Mouse (Mus musculus) kidney, adult 8-10 months (tissue): ENCODE measurements around the gene Zic1.

Experiments used
- DNase-seq, 2 experiments: peaks; one replicate each; pipeline ENCODE4 v3.0.0; 2022

Gene Zic1

GRCm38 (mm10) chr9:91383441-91384135 is 18.0 kb upstream of the Zic1 start:
- DNase-seq = no peak

GRCm38 (mm10) chr9:91382471-91383255 is 17.1 kb upstream of the Zic1 start:
- DNase-seq = no peak

GRCm38 (mm10) chr9:91382111-91382379 is 16.4 kb upstream of the Zic1 start:
- DNase-seq = no peak

GRCm38 (mm10) chr9:91381284-91382110 is 15.9 kb upstream of the Zic1 start:
- no peak for DNase-seq

GRCm38 (mm10) chr9:91380458-91380914 is 14.9 kb upstream of the Zic1 start:
- no peak for DNase-seq

- DNase-seq = no peak
Measured at GRCm38 (mm10) chr9:91379781-91380457, 14.3 kb upstream of the Zic1 start.

GRCm38 (mm10) chr9:91379300-91379635 is 13.7 kb upstream of the Zic1 start:
- DNase-seq = no peak

- no peak for DNase-seq
Measured at GRCm38 (mm10) chr9:91378411-91379299, 13.0 kb upstream of the Zic1 start.

- no peak for DNase-seq
Measured at GRCm38 (mm10) chr9:91377873-91378150, 12.2 kb upstream of the Zic1 start.

GRCm38 (mm10) chr9:91377036-91377872 is 11.6 kb upstream of the Zic1 start:
- no peak for DNase-seq

GRCm38 (mm10) chr9:91374665-91375064 is 9.1 kb upstream of the Zic1 start:
- no peak for DNase-seq

- no peak for DNase-seq
Measured at GRCm38 (mm10) chr9:91373811-91374575, 8.4 kb upstream of the Zic1 start.

- DNase-seq = no peak
Measured at GRCm38 (mm10) chr9:91371608-91372007, 6.0 kb upstream of the Zic1 start.

GRCm38 (mm10) chr9:91371011-91371410 is 5.4 kb upstream of the Zic1 start:
- DNase-seq = no peak

GRCm38 (mm10) chr9:91370191-91370708 is 4.6 kb upstream of the Zic1 start:
- DNase-seq = no peak

- DNase-seq = no peak
Measured at GRCm38 (mm10) chr9:91369293-91369991, 3.8 kb upstream of the Zic1 start.

- no peak for DNase-seq
Measured at GRCm38 (mm10) chr9:91368946-91369292, 3.3 kb upstream of the Zic1 start.

- DNase-seq = no peak
Measured at GRCm38 (mm10) chr9:91368150-91368549, 2.5 kb upstream of the Zic1 start.

- DNase-seq = no peak
Measured at GRCm38 (mm10) chr9:91366999-91367811, 1.6 kb upstream of the Zic1 start.
